Mouse (Mus musculus) retina, postnatal 1 day (tissue): ENCODE measurements around the gene Gsdma2.
A peak's percentile ranks its signal among the peaks of the same experiment; 100 is the strongest.
"Not testable (repeated sequence)": the region's sequence is repeated elsewhere in the genome, so short reads cannot be mapped to it uniquely, and the experiment has no call there.

ENCODE experiments used
- DNase-seq: peaks from one replicate; pipeline ENCODE4 v3.0.0-alpha.2; 2012

Gsdma2 gene

DNA sequence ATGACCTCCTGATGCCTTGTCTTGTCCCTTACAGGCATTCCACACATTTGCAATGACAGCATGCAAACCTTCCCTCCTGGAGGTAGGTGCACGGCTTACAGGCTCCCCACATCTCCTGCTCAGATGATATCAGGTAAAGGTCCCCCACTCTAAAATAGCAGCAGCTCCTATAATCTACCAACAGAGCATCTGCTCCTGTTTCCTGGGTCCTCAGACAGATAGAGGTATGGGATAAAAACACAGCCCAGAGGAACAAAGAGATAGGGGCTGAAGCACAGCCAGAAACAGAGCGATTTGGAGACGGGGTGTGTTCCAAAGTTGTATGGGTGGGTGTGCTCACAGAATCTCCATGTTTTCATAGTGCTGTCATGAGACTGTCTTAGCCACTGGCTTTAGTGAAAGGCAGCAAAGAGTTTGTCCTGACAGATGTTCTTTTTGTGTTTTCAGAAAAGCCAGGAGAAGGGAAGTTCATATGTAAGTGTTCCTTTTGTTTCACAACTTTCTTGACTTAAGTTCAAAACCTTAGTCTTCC lies 24.8 kb downstream of the Gsdma2 start:
- no peak for DNase-seq

DNA sequence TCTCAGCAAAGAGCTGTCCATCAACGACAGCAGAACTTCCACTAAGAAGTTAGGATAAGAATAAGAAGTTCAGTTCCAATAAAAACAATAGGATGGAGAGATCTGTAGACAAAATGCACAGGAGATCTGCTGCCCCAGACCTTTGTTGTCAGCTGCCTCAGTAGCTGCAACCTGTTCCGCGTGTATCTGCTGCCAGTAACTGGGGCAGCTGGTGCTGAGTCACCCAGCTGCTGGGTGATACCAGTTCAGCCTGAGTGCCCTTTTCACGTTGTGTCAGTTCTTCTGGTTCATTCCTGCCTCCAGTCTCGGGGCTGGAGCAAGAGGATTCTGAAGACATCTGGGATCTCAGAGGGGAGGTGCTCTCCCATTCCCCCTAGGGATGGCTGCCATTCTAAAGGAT lies 25.3 kb downstream of the Gsdma2 start:
- DNase-seq, result peak; percentile 18

- DNase-seq, result no peak
Measured at GRCm38 (mm10) chr11:98672482-98672881, 25.9 kb downstream of the Gsdma2 start.

GRCm38 (mm10) chr11:98673136-98673535 lies 26.6 kb downstream of the Gsdma2 start:
- peak; percentile 85 for DNase-seq

GRCm38 (mm10) chr11:98675829-98676363 lies 29.3 kb downstream of the Gsdma2 start:
- DNase-seq, result no peak

DNA sequence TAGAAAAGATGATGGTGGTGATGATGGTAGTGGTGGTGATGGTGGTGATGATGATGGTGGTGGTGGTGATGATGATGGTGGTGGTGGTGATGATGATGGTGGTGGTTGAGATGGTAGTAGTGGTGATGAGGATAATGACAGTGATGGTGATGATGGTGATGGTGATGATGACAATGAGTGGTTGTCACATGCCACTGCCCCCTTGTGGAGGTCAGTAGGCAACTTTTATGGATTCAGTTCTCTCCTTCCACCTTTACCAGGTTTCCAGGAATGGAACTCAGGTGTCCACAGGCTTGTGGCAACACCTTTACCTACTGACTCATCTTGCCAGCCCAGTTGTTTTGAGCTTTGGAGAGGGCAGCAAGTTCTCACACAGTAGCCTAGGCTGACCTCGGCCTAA lies 33.5 kb downstream of the Gsdma2 start:
- no peak for DNase-seq

DNA sequence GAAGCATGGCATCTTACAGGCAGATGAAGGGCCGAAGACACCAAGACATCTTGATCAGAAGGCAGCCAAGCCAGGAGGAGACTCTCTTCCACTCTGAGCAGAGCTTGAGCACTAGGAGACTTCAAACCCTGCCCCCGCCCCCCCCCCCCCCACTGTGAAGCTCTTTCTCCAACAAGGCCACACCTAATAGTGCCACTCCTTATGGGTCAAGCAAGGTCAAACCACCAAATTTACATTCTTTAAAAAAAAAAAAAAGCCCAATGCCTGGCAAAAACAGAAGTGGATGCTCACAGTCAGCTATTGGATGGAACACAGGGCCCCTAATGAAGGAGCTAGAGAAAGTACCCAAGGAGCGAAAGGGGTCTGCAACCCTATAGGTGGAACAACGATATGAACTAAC lies 34.0 kb downstream of the Gsdma2 start:
- not testable (repeated sequence) for DNase-seq

GRCm38 (mm10) chr11:98681186-98681585 lies 34.6 kb downstream of the Gsdma2 start:
- DNase-seq, result no peak

- DNase-seq, result peak; percentile 100
Measured at GRCm38 (mm10) chr11:98681786-98682745, 35.5 kb downstream of the Gsdma2 start, which contains the start of gene Psmd3. Gene Psmd3, plus strand, starts transcription at chr11:98682554.

- DNase-seq, result no peak
Measured at GRCm38 (mm10) chr11:98682811-98683210, 36.3 kb downstream of the Gsdma2 start.

DNA sequence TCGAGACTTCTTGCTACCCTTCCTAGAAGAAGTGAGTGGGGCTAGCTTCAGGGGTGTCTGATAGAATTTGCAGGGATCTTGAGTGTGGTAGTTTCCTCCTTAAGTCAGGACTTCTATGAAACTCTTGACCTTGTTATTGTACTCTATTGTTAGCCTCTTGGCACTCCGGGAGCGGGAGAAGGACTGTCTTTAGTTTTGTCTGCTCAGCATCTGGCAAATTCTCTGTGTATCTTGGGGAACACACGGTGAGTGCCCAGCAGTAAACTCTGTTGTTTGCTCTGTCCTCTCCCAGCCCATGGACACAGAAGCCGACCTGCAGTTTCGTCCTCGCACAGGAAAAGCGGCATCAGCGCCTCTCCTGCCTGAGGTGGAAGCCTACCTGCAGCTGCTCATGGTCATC lies 39.1 kb downstream of the Gsdma2 start:
- DNase-seq, result no peak

- DNase-seq, result no peak
Measured at GRCm38 (mm10) chr11:98686976-98687375, 40.4 kb downstream of the Gsdma2 start.

DNA sequence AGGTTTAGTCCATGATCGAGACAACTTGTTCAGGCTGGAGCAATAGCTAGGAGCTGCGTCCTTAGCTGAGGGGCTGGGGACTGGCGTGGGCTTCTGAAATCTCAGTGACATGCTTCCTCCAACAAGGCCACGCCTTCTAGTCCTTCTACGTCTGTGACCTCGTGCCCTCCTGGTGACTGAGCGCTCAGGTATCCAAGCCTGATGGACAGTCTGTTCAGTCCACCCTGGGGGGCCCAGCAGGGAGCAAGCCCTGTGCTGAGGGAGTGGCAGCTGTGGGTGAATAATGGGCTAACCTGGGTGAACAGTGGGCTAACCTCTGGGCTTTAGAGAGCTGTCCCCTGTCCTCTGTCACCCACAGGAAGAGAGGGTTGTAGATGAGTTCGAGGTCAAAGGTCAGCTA lies 41.5 kb downstream of the Gsdma2 start:
- DNase-seq, result no peak

- no peak for DNase-seq
Measured at GRCm38 (mm10) chr11:98693201-98693600, 46.6 kb downstream of the Gsdma2 start.

DNA sequence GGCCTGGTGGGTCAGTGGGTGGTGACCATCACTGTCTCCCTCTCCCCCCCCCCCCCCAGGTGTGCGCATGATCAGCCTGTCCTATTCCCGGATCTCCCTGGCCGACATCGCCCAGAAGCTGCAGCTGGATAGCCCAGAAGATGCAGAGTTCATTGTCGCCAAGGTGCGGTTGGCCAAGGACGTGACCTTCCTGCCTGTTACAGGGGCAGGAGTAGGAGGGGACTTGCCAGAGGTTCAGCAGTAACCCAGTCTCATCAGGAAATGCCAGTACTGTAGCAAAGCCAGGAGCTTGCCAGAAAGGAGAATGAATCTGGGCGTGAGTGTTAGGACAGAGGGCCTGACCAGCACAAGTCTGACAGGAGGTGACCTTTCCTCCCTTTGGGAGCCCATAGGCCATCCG lies 47.2 kb downstream of the Gsdma2 start:
- no peak for DNase-seq

DNA sequence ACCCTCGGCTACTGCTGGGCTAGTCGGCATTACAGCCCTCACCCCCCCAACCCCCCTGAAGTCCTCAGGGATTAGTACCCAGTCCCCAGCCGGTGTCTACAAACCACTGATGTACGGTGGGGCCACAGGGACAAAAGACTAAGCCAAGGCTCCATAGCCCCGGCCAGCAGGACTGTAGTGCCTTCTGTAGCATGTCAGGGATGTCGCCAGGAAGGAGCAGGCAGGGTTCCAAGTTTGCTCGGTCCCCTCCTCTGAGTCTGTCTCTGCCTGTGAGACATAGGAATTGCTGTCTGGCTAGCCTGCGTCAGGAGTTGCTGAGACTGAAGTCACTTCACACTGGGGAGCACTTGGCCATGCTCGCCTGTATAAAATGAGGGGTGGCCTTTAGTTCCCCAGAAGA lies 47.7 kb downstream of the Gsdma2 start:
- DNase-seq, result peak; percentile 25

DNA sequence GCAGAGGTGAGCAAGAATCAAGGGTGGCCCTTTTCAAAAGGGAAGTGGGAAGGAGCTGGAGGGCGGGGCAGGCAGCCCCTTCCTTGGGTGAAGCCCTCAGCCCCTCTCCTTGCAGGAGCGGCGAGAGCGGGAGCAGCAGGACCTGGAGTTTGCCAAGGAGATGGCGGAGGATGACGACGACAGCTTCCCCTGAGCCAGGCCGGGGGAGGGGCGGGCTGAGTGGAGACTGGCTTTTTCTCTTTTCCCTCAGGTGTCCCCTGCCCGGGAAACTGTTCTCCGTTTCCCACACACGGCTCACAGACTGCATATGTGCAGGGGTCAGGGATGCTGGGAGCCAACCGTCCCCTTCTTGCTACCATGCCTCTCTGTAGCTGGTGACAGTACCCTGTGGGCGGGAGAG lies 48.8 kb downstream of the Gsdma2 start:
- DNase-seq, result no peak

DNA sequence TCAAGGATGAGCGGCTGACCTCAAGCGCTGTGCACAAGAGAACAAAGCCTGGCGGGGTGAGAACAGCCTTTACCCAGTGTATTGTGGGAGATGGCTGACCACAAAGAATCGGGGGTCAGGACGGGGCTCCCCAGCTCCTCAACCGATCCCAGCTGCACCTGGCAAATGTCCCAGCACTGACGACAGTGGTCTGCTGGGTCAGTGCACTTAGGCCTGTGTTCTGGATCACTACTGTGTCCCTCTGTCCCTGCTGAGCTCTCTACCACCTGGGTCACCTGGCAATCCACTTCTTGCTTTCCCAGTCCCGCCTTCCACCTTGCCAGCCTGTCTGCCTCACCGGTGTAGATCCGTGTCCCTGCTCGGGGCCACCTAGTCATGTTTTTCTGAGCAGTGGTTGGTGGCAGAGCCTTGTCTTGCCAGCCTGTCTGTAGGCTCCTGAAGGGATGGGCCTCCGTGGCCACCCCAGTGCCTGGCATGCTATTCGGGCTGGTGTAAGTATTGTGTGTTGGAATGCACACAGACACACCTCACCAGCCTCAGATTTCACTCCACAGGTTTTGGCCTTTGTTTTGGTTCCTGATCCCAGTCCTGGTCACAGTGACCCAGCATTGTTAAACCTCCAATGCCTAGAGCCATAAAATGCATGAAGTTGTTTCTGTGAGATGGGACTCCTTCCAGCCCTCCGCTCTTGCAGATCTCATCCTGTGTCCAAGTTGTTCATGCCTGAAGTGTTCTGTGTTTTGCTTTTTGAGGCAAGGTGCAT lies 50.1 kb downstream of the Gsdma2 start:
- DNase-seq, result no peak

GRCm38 (mm10) chr11:98697225-98697624 lies 50.7 kb downstream of the Gsdma2 start:
- DNase-seq, result no peak

GRCm38 (mm10) chr11:98698849-98699640 lies 52.5 kb downstream of the Gsdma2 start:
- no peak for DNase-seq

DNA sequence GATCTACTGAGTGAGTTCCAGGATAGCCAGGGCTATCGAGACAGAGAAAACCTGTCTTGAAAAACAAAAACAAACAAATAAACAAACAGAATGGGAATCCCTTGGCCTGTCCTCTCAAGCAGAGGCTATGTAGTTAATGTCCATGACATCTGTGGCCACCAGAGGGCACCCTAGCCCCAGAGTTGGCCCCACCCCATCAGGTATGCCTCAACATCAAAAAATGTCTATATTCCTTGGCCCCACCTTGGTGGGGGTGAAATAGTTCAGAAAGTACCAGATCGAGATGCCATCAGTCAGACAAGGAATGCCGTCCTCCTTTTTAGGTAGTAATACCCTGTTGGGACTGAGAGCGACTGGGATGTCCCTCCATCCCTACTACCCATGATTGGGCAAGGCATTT lies 53.4 kb downstream of the Gsdma2 start:
- peak; percentile 73 for DNase-seq

DNA sequence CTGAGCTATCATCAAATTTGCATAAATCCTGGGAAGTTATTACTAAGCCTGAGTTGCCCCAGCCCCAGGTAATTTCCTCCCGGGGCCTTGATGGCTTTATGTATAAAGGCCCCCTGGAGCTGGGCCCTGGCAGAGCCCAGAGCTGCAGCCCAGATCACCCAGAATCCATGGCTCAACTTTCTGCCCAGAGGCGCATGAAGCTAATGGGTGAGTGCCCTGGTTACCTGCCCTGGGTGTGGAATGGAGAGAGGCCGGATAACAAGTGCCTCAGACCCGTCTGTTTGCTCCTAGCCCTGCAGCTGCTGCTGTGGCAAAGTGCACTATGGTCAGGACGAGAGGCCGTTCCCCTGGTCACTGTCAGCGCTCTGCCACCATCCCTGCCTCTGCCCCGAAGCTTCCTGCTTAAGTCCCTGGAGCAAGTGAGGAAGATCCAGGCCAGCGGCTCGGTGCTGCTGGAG lies 54.7 kb downstream of the Gsdma2 start, which contains the start of gene Csf3:
Gene Csf3 (plus strand): TSS at position 51 of the 458 bp plus-strand sequence.
- no peak for DNase-seq
